Mouse (Mus musculus) spleen, adult 2 months (tissue): Measurements from ENCODE around the gene Cemip2. TPM values are rescaled to one million over a fixed set of nuclear protein-coding genes. Genes with fewer than 3 reads are reported as not detected.

Experiments
- DNase-seq, 2 experiments: peaks; one replicate each; pipeline versions ENCODE4 v3.0.0 to v3.0.0-alpha.2; 2012 to 2021; ENCODE audit warnings: low spot score in 2 of 2, low read depth in 1 of 2
- H3K27ac ChIP-seq: fragments of 200-500 bp; 2 replicates; pipeline ENCODE4 v1.5.1; 2012; ENCODE audit warnings: low read length, inconsistent platforms; ENCODE audit not compliant: insufficient read depth
- H3K27me3 ChIP-seq: fragments of 200-500 bp; 2 replicates; pipeline ENCODE4 v1.6.1; 2012; ENCODE audit warnings: mild to moderate bottlenecking, moderate library complexity, low read length, inconsistent platforms; ENCODE audit not compliant: control insufficient read depth, insufficient read depth
- H3K36me3 ChIP-seq: fragments of 200-500 bp; 2 replicates; pipeline ENCODE4 v1.6.1; 2012; ENCODE audit warnings: mild to moderate bottlenecking, low read length, inconsistent platforms; ENCODE audit not compliant: control insufficient read depth, insufficient read depth
- H3K4me1 ChIP-seq: fragments of 200-500 bp; 2 replicates; pipeline ENCODE4 v1.6.1; 2011; ENCODE audit warnings: inconsistent platforms; ENCODE audit not compliant: control insufficient read depth, insufficient read depth, insufficient read length
- H3K4me3 ChIP-seq: fragments of 200-500 bp; 2 replicates; pipeline ENCODE4 v1.5.1; 2011; ENCODE audit warnings: mild to moderate bottlenecking, inconsistent platforms; ENCODE audit not compliant: insufficient read depth, insufficient read length; ENCODE audit errors: extremely low read depth
- CTCF ChIP-seq: fragments of 200-500 bp; IDR thresholded peaks from 2 replicates; pipeline ENCODE4 v1.5.1; 2011; ENCODE audit warnings: mild to moderate bottlenecking, inconsistent platforms; ENCODE audit not compliant: insufficient read depth, insufficient read length, insufficient replicate concordance; ENCODE audit errors: extremely low read depth
- POLR2A ChIP-seq: fragments of 200-500 bp; IDR thresholded peaks from 2 replicates; pipeline ENCODE4 v1.6.1; 2011; ENCODE audit warnings: low read depth, low read length, inconsistent platforms
- WGBS: fragments of 180-500 bp; shearing (Covaris S2); methylation state at CpG from one replicate; pipeline ENCODE4 v1.1.7; 2018; 5-methylcytosine and 5-hydroxymethylcytosine counted together
- polyA plus RNA-seq: library from polyadenylated mRNA; depleted of rRNA; stranded (reverse); fragments of >200 nt; gene quantifications from 2 replicates; pipeline ENCODE4 v1.2.3, GENCODE M21; 2012

The Cemip2 gene
- polyA plus RNA-seq, 1 experiment = 2.5 TPM

DNA sequence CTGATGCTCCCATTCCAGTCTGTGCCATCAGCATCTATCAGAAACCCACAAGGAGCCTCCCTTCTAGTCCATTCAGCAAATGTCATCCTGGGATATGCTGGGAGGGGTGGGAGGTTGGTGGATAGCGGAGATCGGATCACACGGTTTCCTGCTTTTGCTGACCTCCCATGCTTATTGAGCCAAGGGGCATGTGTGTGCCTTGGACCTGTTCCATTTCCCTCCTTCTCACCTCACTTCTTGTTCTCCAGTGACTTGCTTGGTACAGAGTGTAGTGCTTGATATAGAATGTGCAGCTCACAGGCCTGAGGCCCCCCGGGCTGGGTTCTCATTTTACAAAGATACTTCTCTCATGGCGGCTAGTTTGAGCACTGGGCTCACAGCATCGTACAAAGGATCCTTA, 43.7 kb downstream of the Cemip2 start:
- Histone ChIP-seq H3K27me3 (no peaks in the 10 kb centered on the region), H3K4me3 (no peak overlapping the region), H3K4me1 (no peaks in the 10 kb centered on the region; the same call in 1 of the 2 replicates), H3K36me3 (peaks cover 1% of the 10 kb centered on the region), H3K27ac (no peak overlapping the region)
- TF ChIP-seq POLR2A (no peak), CTCF (no peak)
- WGBS = 90% methylated on average over 6 of the region's 6 CpGs
- no peak for DNase-seq

DNA sequence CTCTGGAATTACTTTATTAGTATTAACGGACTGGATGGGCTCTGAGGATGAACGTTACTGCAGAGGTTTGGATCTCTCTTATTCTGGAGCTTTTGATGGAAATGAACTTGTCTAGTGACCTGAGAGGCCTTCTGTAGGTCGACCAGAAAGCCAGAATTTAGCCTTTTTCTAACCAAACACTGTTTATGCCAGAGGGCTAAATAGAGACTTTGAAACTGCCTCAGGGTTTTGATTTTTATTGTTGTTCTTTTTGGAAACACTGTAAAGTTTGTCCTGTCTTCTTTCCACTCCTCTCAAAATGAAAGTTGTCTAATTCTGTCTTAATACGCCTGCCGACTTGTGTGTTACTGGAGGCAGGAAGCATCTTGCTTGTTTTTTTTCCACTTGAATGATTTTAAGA, 46.0 kb downstream of the Cemip2 start:
- H3K4me1 ChIP-seq = no peaks in the 10 kb centered on the region
- no peaks in the 10 kb centered on the region for H3K27me3 ChIP-seq
- no peak overlapping the region for H3K4me3 ChIP-seq
- WGBS = 72% methylated on average over 5 of the region's 5 CpGs
- H3K27ac ChIP-seq = no peak overlapping the region
- peaks cover 1% of the 10 kb centered on the region for H3K36me3 ChIP-seq
- no peak for DNase-seq
- no peak for TF ChIP-seq CTCF
- TF ChIP-seq POLR2A = no peak

DNA sequence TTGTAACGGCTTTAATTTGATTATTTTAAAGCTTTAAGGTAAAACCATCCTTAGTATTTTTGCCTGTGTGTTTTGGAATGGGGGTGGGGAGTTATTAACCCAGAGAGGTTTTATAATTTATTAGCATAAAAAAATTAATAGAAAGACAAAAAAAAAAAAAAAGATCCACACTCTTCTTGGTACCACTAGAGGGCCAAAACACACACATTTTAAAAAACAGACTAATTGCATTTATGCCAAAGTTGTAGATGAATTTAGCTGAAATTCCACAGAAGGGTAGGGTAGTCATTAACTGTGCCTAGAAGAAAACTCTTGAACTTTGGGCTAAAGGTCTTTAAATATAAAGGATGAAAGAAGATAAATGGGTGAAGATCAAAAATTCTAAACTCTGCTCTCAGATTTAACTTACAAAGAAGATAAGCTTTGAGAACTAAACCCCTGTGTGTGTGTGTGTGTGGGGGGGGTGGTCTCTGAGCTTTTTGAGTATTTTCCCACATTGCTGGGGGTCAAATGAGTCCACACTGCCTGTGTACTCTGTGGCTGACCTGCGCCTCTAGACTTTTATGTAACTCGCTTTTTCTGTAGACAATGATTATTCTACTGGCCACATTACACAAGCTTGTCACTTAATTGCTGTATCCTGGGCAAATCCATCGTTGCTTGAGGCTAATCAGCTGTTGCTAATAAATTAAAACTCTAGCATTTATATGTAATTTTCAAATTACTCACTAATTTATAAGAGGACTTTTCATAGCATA, 47.2 kb downstream of the Cemip2 start:
- 89% methylated on average over 4 of the region's 4 CpGs for WGBS
- no peaks in the 10 kb centered on the region for H3K4me1 ChIP-seq
- H3K36me3 ChIP-seq = peaks cover 5% of the 10 kb centered on the region
- H3K27ac ChIP-seq = no peak overlapping the region
- no peaks in the 10 kb centered on the region for H3K27me3 ChIP-seq
- no peak for DNase-seq
- no peak overlapping the region for H3K4me3 ChIP-seq
- TF ChIP-seq POLR2A (no peak), CTCF (no peak)

DNA sequence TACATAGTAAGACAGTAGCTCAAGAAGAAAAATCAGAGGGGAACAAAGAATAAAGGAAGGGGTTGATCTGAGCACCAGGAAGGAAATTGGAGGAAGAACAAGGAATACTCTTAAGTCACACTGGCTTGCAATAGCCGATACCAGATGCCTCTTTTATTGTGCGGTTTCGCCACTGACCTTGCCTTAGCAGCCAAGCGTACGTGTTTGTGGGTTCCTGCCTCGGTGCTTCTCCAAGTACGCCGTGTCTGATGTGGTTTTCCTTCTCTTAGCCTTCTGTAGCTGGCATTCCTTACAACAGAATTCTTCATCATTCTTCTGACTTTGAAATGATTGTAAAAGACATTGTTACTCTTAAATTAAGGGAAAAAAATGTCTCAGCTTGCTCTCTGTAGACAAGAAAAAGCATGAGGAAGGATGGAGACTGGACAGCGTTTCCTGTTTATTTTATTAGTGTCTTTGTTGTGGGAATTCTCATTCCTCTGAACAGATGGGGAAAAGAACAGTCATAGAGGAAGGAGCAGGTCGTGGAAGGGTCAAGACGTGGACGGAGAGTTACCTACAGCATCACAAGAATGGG, 55.4 kb downstream of the Cemip2 start:
- Histone ChIP-seq H3K36me3 (peaks cover 6% of the 10 kb centered on the region; the same call in 1 of the 2 replicates), H3K27ac (no peak overlapping the region), H3K4me1 (no peaks in the 10 kb centered on the region), H3K27me3 (no peaks in the 10 kb centered on the region), H3K4me3 (no peak overlapping the region)
- WGBS = 60% methylated on average over 12 of the region's 12 CpGs
- DNase-seq = no peak
- TF ChIP-seq POLR2A (no peak), CTCF (no peak)

DNA sequence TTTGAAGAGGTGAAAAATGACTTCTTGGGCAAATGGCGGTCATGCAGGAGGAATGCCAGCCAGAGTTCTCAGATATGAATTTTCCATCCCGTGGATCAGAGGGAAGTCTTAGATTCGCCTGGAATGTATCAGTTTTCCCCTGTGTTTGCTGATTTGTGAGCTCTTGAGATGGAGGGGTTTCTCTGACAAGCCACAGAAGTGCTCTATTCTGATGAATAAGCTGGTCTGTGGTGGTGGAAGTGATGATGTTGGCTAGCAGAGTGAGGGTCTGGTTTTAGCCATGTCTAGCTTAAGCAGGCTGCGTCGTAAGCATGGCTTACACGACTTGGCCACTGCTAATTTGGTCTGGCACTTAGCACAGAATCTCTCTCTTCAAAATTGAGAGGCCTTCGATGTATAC, 56.8 kb downstream of the Cemip2 start:
- Histone ChIP-seq H3K4me1 (no peaks in the 10 kb centered on the region), H3K27ac (no peak overlapping the region), H3K4me3 (no peak overlapping the region), H3K27me3 (no peaks in the 10 kb centered on the region), H3K36me3 (peaks cover 3% of the 10 kb centered on the region; the same call in 1 of the 2 replicates)
- TF ChIP-seq CTCF = no peak
- no peak for TF ChIP-seq POLR2A
- no peak for DNase-seq
- WGBS = 95% methylated on average over 7 of the region's 7 CpGs

DNA sequence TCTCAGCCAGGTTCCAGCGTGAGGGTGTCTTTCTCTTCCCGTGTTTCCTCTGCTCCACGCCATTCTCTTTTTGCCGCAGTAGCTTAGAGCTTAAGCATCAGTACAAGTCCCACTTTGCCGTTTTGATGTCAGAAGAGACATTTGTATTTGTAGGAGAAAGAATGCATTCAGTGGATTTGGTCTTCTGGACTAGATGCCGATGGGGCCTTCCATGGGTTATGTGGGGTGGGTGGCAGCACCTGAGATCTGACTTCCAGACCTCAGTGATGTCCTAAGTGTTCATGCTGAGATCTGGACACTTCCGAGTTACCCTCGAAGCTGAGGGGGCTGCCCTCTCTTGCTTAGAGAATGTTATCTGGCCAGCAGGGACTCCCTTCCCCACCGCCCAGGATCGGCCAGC, 72.6 kb downstream of the Cemip2 start:
- WGBS = 91% methylated on average over 10 of the region's 10 CpGs
- Histone ChIP-seq H3K27ac (no peak overlapping the region), H3K4me3 (no peak overlapping the region), H3K27me3 (no peaks in the 10 kb centered on the region), H3K36me3 (peaks cover 3% of the 10 kb centered on the region; the same call in 1 of the 2 replicates), H3K4me1 (no peaks in the 10 kb centered on the region)
- no peak for DNase-seq
- no peak for TF ChIP-seq CTCF
